Mouse (Mus musculus) liver, adult 2 months (tissue): ENCODE data around the gene Prpf6.

ENCODE experiments used
- CTCF ChIP-seq: fragments of 200-500 bp; IDR thresholded peaks from 2 replicates; pipeline ENCODE4 v1.5.1; 2011; ENCODE audit warnings: low read depth, low read length, control low read depth
- POLR2A ChIP-seq: fragments of 200-500 bp; IDR thresholded peaks from 2 replicates; pipeline ENCODE4 v1.6.1; 2011; ENCODE audit warnings: low read length, control low read depth; ENCODE audit not compliant: insufficient read depth; ENCODE audit errors: extremely low read depth

GRCm38 (mm10) chr2:181571941-181572670 is 19.6 kb upstream of the Prpf6 start:
- TF ChIP-seq CTCF: no peak
- no peak for TF ChIP-seq POLR2A
